Mouse (Mus musculus) thymus, adult 2 months (tissue): ENCODE measurements around the gene Slc22a30.

Experiments used
- CTCF ChIP-seq: fragments of 200-500 bp; IDR thresholded peaks from 2 replicates; pipeline ENCODE4 v1.5.1; 2012; ENCODE audit warnings: mild to moderate bottlenecking, control low read depth, low read length, moderate library complexity, borderline replicate concordance; ENCODE audit not compliant: control insufficient read depth, poor library complexity, insufficient read depth; ENCODE audit errors: extremely low read depth
- POLR2A ChIP-seq: fragments of 200-500 bp; IDR thresholded peaks from 2 replicates; pipeline ENCODE4 v1.6.1; 2012; ENCODE audit warnings: mild to moderate bottlenecking, low read length, control low read depth, moderate library complexity; ENCODE audit not compliant: control insufficient read depth, poor library complexity, insufficient read depth; ENCODE audit errors: extremely low read depth

DNA sequence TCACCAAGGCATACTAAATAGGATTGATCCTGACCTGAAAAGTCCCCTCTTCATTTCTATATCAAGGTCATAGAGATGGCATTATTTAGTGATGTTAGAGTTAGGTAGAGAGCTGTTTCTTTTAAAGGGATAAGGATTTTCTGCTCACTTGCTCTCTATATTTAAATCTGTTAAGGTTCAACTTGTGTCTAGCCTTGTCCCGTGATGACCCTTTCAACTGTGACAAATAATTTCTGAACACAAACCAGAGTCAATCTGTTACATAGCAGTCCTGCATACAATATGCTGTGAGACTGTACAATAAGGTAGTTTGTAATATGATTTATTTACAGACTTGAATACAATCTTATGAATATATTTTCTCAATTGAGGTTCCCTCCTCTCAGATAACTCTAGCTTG lies 42.6 kb upstream of the Slc22a30 start:
- TF ChIP-seq POLR2A = no peak
- no peak for TF ChIP-seq CTCF
